Mouse (Mus musculus): ENCODE measurements around the gene Notch3.

DNA sequence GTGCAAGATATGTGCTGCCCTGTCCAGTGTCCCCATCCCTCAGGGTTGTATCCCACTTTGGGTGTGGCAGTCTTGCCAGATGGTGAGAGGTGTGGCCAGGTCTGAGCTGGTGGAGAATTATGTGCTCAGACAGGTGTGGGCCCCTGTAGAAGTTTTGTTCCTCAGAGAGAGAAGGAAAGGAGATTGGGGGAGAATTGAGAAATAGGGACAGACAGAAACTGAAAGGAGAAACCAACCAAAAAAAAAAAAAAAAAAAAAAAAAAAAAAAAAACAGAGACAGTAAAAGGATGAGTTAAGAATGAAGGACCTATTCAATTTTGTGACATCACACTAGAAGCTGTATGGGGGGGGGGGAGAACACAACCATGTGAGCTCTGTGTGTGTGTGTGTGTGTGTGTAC is 1.9 kb downstream of the Notch3 start:
- TF ChIP-seq POLR2A (IDR thresholded peaks at IDR 0.05; ENCODE audit: borderline replicate concordance, low read depth, low read length) (no peak), CTCF (IDR thresholded peaks at IDR 0.05; ENCODE audit: low read depth, low read length) (no peak)

All from bone marrow macrophage, adult 2 months (primary cell).